Mouse (Mus musculus) lung, postnatal 0 days (tissue): ENCODE results near the gene Lcp2.

Source experiments
- CTCF ChIP-seq: IDR thresholded peaks from 2 replicates; pipeline ENCODE4 v1.5.1; 2016; ENCODE audit warnings: antibody characterized with exemption, mild to moderate bottlenecking
- EP300 ChIP-seq: IDR thresholded peaks from 2 replicates; pipeline ENCODE4 v1.6.1; 2016; ENCODE audit warnings: antibody characterized with exemption, mild to moderate bottlenecking, control low read depth

DNA sequence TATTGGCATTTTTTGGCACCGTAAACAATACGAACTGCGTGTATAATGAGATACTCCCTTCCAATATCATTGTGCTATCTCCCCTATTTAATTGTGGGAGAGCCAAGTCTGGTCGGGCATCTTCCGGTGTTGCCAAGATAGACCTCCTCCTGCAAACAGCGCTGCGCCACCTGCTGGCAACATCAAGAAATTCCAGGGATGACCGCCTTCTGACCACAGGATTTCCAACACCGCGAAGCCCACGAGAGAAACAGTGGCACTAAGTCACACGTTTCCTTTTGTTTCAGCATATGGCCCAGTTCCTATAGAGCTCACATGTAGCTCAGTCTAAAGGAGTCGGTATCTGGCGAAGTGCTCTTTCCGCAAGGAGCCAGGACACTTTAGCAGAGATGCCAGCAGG lies 27.1 kb downstream of the Lcp2 start:
- TF ChIP-seq EP300 (no peak), CTCF (peak; percentile 84)
